Mouse (Mus musculus): ENCODE measurements at regions not wholly inside any gene's neighbourhood (a gene's known extent, or its start where the extent isn't known, plus 50 kb on each side); places are given as distances from the start of the nearest gene placed in this dataset.

DNA sequence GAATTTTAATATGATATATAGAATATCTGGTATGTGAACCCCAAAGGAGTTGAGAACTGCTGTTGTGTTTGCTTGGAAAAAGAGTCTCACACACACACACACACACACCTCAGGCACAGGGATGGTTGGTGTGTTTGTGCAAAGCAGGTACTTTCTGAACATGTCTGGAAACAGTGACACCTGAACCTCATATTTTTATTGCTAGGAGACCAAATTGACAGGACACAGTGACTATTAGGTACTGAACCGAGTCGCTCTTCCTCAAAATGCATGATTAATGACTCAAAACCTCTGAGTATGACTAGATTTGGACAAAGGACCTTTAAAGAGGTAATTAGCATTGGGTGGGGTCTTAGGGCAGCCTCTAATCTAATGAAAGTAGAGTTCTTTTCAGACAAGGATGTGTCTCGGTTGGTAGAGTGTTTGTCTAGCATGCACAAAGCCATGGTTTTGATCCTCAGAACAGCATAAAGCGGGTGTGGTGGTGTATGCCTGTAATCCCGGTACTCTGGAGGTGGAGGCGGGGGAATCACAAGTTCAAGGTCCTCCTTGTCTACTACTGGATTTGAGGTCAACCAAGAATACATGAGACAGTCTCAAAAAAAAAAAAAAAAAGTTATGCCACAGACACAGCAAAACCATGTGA is 191.0 kb upstream of the Map3k1 start:
- Histone ChIP-seq H3K27me3 (replicated peaks; ENCODE audit: control insufficient read depth, insufficient read depth, low read length) (no peaks in the 10 kb centered on the region), H3K4me2 (ENCODE audit: low read length) (no peak overlapping the region), H3K36me3 (ENCODE audit: control insufficient read depth, insufficient read depth, low read length) (no peaks in the 10 kb centered on the region), H3K4me1 (ENCODE audit: control insufficient read depth, insufficient read depth, low read depth, low read length) (peaks cover 29% of the 10 kb centered on the region), H3K9me3 (ENCODE audit: control insufficient read depth, low read length) (no peaks in the 10 kb centered on the region), H3K27ac (ENCODE audit: low read depth, low read length) (no peak overlapping the region), H3K9ac (ENCODE audit: low read depth, low read length) (no peak overlapping the region), H3K4me3 (ENCODE audit: low read length) (no peak overlapping the region)
- WGBS = 94% methylated on average over 6 of the region's 6 CpGs
- no peak for ATAC-seq

DNA sequence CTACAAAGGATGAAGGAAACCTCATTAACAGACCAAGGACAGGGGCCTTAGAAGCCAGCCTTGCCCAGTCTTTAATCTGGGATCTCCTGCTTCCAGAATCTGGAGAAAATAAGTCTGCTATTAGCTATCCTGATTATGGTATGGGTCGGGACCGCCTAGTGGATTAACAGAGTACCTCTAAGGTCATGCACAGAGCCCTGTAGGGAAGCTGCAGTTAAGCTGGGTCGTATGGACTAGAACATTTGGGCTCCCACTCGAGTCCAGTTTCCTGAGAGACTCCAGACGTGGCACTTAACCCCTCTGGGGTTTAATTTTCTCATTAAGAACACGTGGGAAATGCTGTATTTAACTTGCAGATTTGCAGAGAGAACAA is 191.5 kb upstream of the Map3k1 start:
- H3K4me3 ChIP-seq (ENCODE audit: low read length) = no peak overlapping the region
- no peaks in the 10 kb centered on the region for H3K27me3 ChIP-seq (replicated peaks; ENCODE audit: control insufficient read depth, insufficient read depth, low read length)
- no peak overlapping the region for H3K4me2 ChIP-seq (ENCODE audit: low read length)
- H3K4me1 ChIP-seq (ENCODE audit: control insufficient read depth, insufficient read depth, low read depth, low read length) = peaks cover 29% of the 10 kb centered on the region
- no peak for ATAC-seq
- H3K9ac ChIP-seq (ENCODE audit: low read depth, low read length) = no peak overlapping the region
- WGBS = 50% methylated on average over 6 of the region's 6 CpGs
- H3K36me3 ChIP-seq (ENCODE audit: control insufficient read depth, insufficient read depth, low read length) = no peaks in the 10 kb centered on the region
- no peak overlapping the region for H3K27ac ChIP-seq (ENCODE audit: low read depth, low read length)
- H3K9me3 ChIP-seq (ENCODE audit: control insufficient read depth, low read length) = no peaks in the 10 kb centered on the region

DNA sequence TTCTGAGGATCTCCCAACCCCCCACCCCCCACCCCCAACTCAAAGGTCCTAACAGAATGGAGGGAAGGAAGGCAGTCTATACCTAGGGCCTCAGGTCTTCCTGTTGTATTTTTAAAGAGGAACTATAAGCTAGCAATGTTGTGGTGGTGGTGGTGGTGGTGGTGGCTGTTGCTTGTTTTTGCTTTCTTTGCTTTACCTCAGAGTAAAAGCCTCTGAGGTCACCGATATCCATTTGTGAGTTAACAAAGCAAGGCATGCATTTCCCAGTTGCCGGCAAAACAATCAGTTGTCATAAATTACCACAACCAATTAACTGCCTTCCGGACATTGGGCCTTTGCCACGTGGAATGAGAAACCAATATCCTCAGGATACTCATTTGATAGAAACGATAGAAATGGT is 191.9 kb upstream of the Map3k1 start:
- 31% methylated on average over 5 of the region's 5 CpGs for WGBS
- H3K27ac ChIP-seq (ENCODE audit: low read depth, low read length) = peak overlapping the region; percentile 44
- H3K9ac ChIP-seq (ENCODE audit: low read depth, low read length) = no peak overlapping the region
- H3K27me3 ChIP-seq (replicated peaks; ENCODE audit: control insufficient read depth, insufficient read depth, low read length) = no peaks in the 10 kb centered on the region
- H3K4me3 ChIP-seq (ENCODE audit: low read length) = no peak overlapping the region
- no peaks in the 10 kb centered on the region for H3K36me3 ChIP-seq (ENCODE audit: control insufficient read depth, insufficient read depth, low read length)
- H3K4me2 ChIP-seq (ENCODE audit: low read length) = no peak overlapping the region
- no peaks in the 10 kb centered on the region for H3K9me3 ChIP-seq (ENCODE audit: control insufficient read depth, low read length)
- H3K4me1 ChIP-seq (ENCODE audit: control insufficient read depth, insufficient read depth, low read depth, low read length) = peaks cover 29% of the 10 kb centered on the region
- no peak for ATAC-seq

DNA sequence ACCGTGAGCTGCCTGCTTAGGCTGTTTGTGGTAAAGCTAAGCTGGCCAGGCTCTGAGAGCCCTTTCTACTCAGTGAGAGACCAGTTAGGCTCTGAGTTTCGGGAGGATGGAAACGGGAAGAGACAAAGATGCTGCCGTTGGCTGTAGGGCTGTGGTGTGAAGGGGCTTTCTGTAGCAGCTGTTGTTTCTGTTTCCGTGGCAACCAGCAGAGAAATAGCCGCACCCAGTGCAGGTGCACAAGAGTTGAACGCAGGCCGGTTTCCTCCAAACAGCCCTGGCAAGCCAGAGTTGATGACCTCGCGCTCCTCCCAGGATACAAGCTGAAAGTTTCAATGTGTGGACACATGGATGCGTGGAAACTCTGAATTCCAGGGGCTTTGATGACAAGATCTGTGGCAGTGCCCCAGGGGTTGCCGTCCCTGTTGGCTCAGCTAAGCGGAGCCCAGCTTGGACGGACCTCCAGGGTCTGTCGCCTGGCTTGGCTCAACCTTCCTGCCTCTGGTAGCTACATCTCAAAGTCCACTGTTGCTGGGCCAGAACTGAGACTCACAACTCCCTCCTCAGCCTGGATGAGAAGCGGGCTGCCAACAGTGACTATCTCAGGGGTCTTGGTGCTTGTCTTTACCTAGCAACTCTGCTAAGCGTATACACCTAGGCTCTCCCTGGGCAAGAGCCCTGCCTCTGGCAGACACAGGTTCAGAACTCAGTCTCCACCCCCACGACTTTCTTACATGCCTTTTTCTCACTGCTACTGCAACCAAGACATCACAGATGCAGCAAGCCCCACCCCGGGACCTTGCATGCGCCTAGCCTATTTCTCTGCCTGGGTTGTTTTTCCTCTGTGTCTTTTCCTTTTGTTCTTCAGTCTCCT is 192.6 kb upstream of the Map3k1 start:
- Histone ChIP-seq H3K4me3 (ENCODE audit: low read length) (no peak overlapping the region), H3K36me3 (ENCODE audit: control insufficient read depth, insufficient read depth, low read length) (no peaks in the 10 kb centered on the region), H3K4me1 (ENCODE audit: control insufficient read depth, insufficient read depth, low read depth, low read length) (peaks cover 25% of the 10 kb centered on the region), H3K27me3 (replicated peaks; ENCODE audit: control insufficient read depth, insufficient read depth, low read length) (no peaks in the 10 kb centered on the region), H3K27ac (ENCODE audit: low read depth, low read length) (peak overlapping the region; percentile 44), H3K4me2 (ENCODE audit: low read length) (no peak overlapping the region), H3K9me3 (ENCODE audit: control insufficient read depth, low read length) (no peaks in the 10 kb centered on the region), H3K9ac (ENCODE audit: low read depth, low read length) (no peak overlapping the region; the same call in 1 of the 2 replicates)
- ATAC-seq = peak; percentile 54
- 42% methylated on average over 20 of the region's 20 CpGs for WGBS

DNA sequence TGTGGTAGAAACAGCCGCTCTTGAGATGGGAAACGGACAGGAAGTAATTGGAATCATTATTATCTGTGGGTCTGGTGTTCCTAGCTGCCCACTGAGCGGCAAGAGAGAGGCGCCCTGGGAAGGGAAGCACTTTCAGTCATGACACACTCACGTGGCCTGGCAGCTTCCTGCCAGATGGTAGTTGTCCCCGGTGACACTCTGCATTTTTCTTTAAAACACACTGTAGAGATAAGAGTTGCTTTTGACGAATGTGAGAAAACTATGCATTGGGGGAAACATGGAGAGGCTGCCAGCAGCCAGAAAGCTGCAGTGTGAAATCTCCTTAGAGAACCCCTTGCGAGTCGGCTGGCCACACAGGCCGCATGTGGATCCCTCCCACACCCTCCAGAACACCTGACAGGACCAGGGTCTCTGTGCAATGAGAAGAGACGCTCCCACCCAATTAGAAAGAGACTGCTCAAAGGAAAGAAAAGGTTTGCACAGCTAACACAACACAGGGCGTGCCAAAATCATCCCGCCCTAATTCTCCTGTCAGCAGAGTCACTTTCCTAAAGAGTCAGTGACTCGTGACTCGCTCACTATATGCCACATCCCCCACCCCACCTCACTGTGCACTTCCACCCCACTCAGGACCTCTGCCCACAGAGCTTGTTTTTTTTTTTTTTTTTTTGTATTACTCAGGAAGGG is 194.0 kb upstream of the Map3k1 start:
- no peaks in the 10 kb centered on the region for H3K27me3 ChIP-seq (replicated peaks; ENCODE audit: control insufficient read depth, insufficient read depth, low read length)
- WGBS = 51% methylated on average over 15 of the region's 15 CpGs
- no peak overlapping the region for H3K27ac ChIP-seq (ENCODE audit: low read depth, low read length)
- H3K9ac ChIP-seq (ENCODE audit: low read depth, low read length) = no peak overlapping the region
- H3K4me2 ChIP-seq (ENCODE audit: low read length) = no peak overlapping the region
- H3K36me3 ChIP-seq (ENCODE audit: control insufficient read depth, insufficient read depth, low read length) = no peaks in the 10 kb centered on the region
- H3K4me3 ChIP-seq (ENCODE audit: low read length) = no peak overlapping the region
- peaks cover 19% of the 10 kb centered on the region for H3K4me1 ChIP-seq (ENCODE audit: control insufficient read depth, insufficient read depth, low read depth, low read length)
- no peaks in the 10 kb centered on the region for H3K9me3 ChIP-seq (ENCODE audit: control insufficient read depth, low read length)
- 0 out of 2 replicates have a peak, but pooled peaks have one; percentile 31 for ATAC-seq

DNA sequence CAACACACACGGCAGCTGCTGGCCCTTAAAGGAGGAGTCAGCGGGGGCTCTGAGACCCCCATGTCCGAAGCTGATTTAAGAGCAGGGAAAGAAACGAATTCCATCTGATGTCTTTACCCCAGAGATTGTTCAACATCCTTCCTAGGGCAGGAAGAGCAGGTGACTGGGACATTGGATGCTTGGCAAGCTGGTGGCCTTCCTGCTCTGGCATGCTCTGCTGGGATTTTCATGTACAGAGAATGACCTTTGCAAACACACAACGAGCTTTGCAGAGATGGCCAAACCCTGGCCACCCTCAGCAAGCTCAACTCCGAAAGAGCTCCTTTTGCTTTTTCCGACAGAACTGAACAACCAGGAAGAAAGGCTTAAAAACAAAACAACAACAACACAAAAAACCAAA is 194.7 kb upstream of the Map3k1 start:
- Histone ChIP-seq H3K4me1 (ENCODE audit: control insufficient read depth, insufficient read depth, low read depth, low read length) (peaks cover 19% of the 10 kb centered on the region), H3K27me3 (replicated peaks; ENCODE audit: control insufficient read depth, insufficient read depth, low read length) (no peaks in the 10 kb centered on the region), H3K9me3 (ENCODE audit: control insufficient read depth, low read length) (no peaks in the 10 kb centered on the region), H3K36me3 (ENCODE audit: control insufficient read depth, insufficient read depth, low read length) (no peaks in the 10 kb centered on the region), H3K4me2 (ENCODE audit: low read length) (no peak overlapping the region), H3K9ac (ENCODE audit: low read depth, low read length) (no peak overlapping the region), H3K27ac (ENCODE audit: low read depth, low read length) (no peak overlapping the region), H3K4me3 (ENCODE audit: low read length) (no peak overlapping the region)
- WGBS = 79% methylated on average over 7 of the region's 7 CpGs
- ATAC-seq = no peak

DNA sequence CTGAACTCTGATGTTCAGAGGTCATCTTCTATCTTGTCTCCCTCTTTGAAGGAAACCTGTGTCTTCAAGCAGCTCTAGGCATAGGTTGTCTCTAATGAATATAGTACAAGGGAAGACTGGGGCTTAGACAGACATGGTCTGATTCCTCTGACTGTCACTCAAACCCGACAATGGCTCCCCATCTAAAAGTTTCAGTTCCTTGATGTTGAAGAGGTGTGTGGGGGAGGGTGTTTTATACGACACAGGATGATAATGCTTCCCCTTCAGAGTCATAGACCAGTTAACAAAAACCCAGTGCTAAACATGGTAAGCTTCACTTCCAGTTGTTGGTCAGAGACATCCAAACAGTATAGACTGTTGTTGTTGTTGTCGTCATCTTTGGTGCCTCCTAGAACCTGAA is 195.3 kb upstream of the Map3k1 start:
- ATAC-seq = no peak
- Histone ChIP-seq H3K27ac (ENCODE audit: low read depth, low read length) (no peak overlapping the region), H3K4me3 (ENCODE audit: low read length) (no peak overlapping the region), H3K4me2 (ENCODE audit: low read length) (no peak overlapping the region), H3K27me3 (replicated peaks; ENCODE audit: control insufficient read depth, insufficient read depth, low read length) (no peaks in the 10 kb centered on the region), H3K36me3 (ENCODE audit: control insufficient read depth, insufficient read depth, low read length) (no peaks in the 10 kb centered on the region), H3K9me3 (ENCODE audit: control insufficient read depth, low read length) (no peaks in the 10 kb centered on the region), H3K4me1 (ENCODE audit: control insufficient read depth, insufficient read depth, low read depth, low read length) (peaks cover 19% of the 10 kb centered on the region), H3K9ac (ENCODE audit: low read depth, low read length) (no peak overlapping the region)
- 96% methylated on average over 3 of the region's 3 CpGs for WGBS

DNA sequence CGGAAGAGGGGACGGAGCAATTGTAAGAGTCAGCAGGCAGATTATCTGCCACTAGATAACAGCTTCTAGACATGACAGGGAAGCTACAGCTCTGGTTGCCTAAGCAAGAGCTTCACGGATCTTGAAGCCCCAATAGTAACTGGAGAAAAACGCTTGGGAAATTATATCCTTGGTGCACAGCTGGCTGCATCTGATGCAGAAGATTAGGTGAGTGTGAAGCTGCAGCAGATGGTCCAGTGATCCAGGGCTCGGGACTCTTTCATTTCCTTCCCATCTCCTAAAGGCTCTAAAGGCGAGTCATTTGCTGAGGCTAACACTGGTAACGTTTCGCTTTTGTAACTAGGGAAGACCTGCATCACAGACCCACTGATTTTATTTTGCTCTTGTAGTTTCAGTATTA is 196.6 kb upstream of the Map3k1 start:
- WGBS = 82% methylated on average over 8 of the region's 8 CpGs
- peaks cover 19% of the 10 kb centered on the region for H3K4me1 ChIP-seq (ENCODE audit: control insufficient read depth, insufficient read depth, low read depth, low read length)
- no peaks in the 10 kb centered on the region for H3K9me3 ChIP-seq (ENCODE audit: control insufficient read depth, low read length)
- no peaks in the 10 kb centered on the region for H3K36me3 ChIP-seq (ENCODE audit: control insufficient read depth, insufficient read depth, low read length)
- no peak for ATAC-seq
- no peak overlapping the region for H3K9ac ChIP-seq (ENCODE audit: low read depth, low read length)
- H3K27ac ChIP-seq (ENCODE audit: low read depth, low read length) = no peak overlapping the region
- H3K4me3 ChIP-seq (ENCODE audit: low read length) = no peak overlapping the region
- no peak overlapping the region for H3K4me2 ChIP-seq (ENCODE audit: low read length)
- no peaks in the 10 kb centered on the region for H3K27me3 ChIP-seq (replicated peaks; ENCODE audit: control insufficient read depth, insufficient read depth, low read length)

DNA sequence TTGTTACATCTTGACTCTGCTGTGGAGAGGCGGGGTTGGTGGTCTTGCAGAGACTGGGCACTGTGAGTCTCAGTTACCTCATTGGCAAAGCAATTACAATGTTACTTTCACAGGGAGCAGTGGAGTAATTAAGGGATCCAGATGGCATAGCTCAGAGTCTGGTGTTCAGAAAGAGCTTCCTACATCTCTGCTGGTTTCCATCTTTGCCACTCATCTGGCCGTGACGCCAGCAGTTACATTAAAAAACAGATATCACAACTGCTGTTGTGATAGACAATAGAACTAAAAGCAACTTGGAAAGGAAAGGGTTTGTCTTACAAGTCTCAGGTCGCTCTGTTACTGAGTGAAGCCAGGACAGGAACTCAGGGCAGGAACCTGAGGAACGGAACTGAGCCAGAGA is 200.0 kb upstream of the Map3k1 start:
- Histone ChIP-seq H3K9me3 (ENCODE audit: control insufficient read depth, low read length) (no peaks in the 10 kb centered on the region), H3K27ac (ENCODE audit: low read depth, low read length) (no peak overlapping the region), H3K4me1 (ENCODE audit: control insufficient read depth, insufficient read depth, low read depth, low read length) (no peaks in the 10 kb centered on the region), H3K27me3 (replicated peaks; ENCODE audit: control insufficient read depth, insufficient read depth, low read length) (no peaks in the 10 kb centered on the region), H3K9ac (ENCODE audit: low read depth, low read length) (no peak overlapping the region), H3K4me3 (ENCODE audit: low read length) (no peak overlapping the region), H3K4me2 (ENCODE audit: low read length) (no peak overlapping the region), H3K36me3 (ENCODE audit: control insufficient read depth, insufficient read depth, low read length) (no peaks in the 10 kb centered on the region)
- WGBS = 85% methylated on average over 5 of the region's 5 CpGs
- ATAC-seq = no peak
